Mouse (Mus musculus) adrenal gland, postnatal 4 days (tissue): ENCODE results near the gene Naa50. TPM values are rescaled to one million over a fixed set of nuclear protein-coding genes. Genes with fewer than 3 reads are reported as not detected.
A peak's percentile ranks its signal among the peaks of the same experiment; 100 is the strongest.

Source experiments
- DNase-seq, 2 experiments: peaks; one replicate each; pipeline ENCODE4 v3.0.0; 2021 to 2022; ENCODE audit warnings: low spot score in 2 of 2, mixed read lengths in 2 of 2
- long read RNA-seq, 2 experiments: library from polyadenylated mRNA; stranded (forward); transcript quantifications; one replicate each; pipeline ENCODE4 v2.0.0; 2021
- total RNA-seq, 2 experiments: library from RNA; stranded (reverse); gene quantifications; 2 replicates each; pipeline ENCODE4 v1.2.3; 2021

The Naa50 gene
- 10 to 100 TPM; 90.3 to 93.8 TPM for total RNA-seq
- long read RNA-seq, experiment 1, full-length matches to known transcripts, result 25 of 32 reads
- long read RNA-seq, experiment 1, partial matches to known transcripts, result 1 of 32 reads
- long read RNA-seq, experiment 1, other reads (novel, unspliced or antisense), result 6 of 32 reads
- long read RNA-seq, experiment 2, full-length matches to known transcripts, result 112 of 123 reads
- long read RNA-seq, experiment 2, partial matches to known transcripts, result 1 of 123 reads
- long read RNA-seq, experiment 2, other reads (novel, unspliced or antisense), result 10 of 123 reads

- DNase-seq, result peak; percentile 87 to 91
Measured at GRCm38 (mm10) chr16:44139536-44140185, at the start of gene Naa50, which contains the start of gene Atp6v1a. Gene Naa50 (plus strand): TSS chr16:44139830. Gene Atp6v1a (minus strand): TSS chr16:44139705.

GRCm38 (mm10) chr16:44099377-44099776 lies 40.3 kb upstream of the Naa50 start:
- DNase-seq, result no peak

- no peak for DNase-seq
Measured at GRCm38 (mm10) chr16:44101181-44101710, 38.4 kb upstream of the Naa50 start.

GRCm38 (mm10) chr16:44102925-44103324 lies 36.7 kb upstream of the Naa50 start:
- DNase-seq, result no peak

GRCm38 (mm10) chr16:44103806-44104766 lies 35.5 kb upstream of the Naa50 start:
- DNase-seq, result no peak

GRCm38 (mm10) chr16:44105211-44105610 lies 34.4 kb upstream of the Naa50 start:
- DNase-seq, result no peak

- no peak for DNase-seq
Measured at GRCm38 (mm10) chr16:44109002-44109401, 30.6 kb upstream of the Naa50 start.

- no peak for DNase-seq
Measured at GRCm38 (mm10) chr16:44119753-44120501, 19.7 kb upstream of the Naa50 start.

- no peak for DNase-seq
Measured at GRCm38 (mm10) chr16:44122122-44122521, 17.5 kb upstream of the Naa50 start.

GRCm38 (mm10) chr16:44122574-44122973 lies 17.1 kb upstream of the Naa50 start:
- DNase-seq, result no peak

- no peak for DNase-seq
Measured at GRCm38 (mm10) chr16:44122982-44123725, 16.5 kb upstream of the Naa50 start.

GRCm38 (mm10) chr16:44123786-44124185 lies 15.8 kb upstream of the Naa50 start:
- no peak for DNase-seq

GRCm38 (mm10) chr16:44124713-44125112 lies 14.9 kb upstream of the Naa50 start:
- DNase-seq, result no peak

GRCm38 (mm10) chr16:44125436-44125835 lies 14.2 kb upstream of the Naa50 start:
- no peak for DNase-seq

- DNase-seq, result no peak
Measured at GRCm38 (mm10) chr16:44126437-44126836, 13.2 kb upstream of the Naa50 start.

- DNase-seq, result no peak
Measured at GRCm38 (mm10) chr16:44132300-44132699, 7.3 kb upstream of the Naa50 start.

- DNase-seq, result no peak
Measured at GRCm38 (mm10) chr16:44133187-44133586, 6.4 kb upstream of the Naa50 start.

GRCm38 (mm10) chr16:44136511-44137021 lies 3.1 kb upstream of the Naa50 start:
- DNase-seq, result no peak

- peak; percentile 9 to 51 for DNase-seq
Measured at GRCm38 (mm10) chr16:44138377-44138978, 1.2 kb upstream of the Naa50 start.
